Comparison of ENCODE assay signal across 8 mouse cellular contexts in genomic region chr6:54681746-54682428, GRCm38 (mm10). TPM values are rescaled to one million over a fixed set of nuclear protein-coding genes. Genes with fewer than 3 reads are reported as not detected.
DNase-seq lines count a peak whose midpoint lies in the region; ATAC-seq lines count a peak whose summit lies in the region.

No protein-coding gene starts in this region.

- peak overlapping the region; percentile 73 for H3K9ac ChIP-seq in heart, embryonic 12.5 days
- H3K9ac ChIP-seq in hindbrain, embryonic 12.5 days = peak overlapping the region; percentile 86

- peak overlapping the region; percentile 84 for H3K4me3 ChIP-seq in heart, embryonic 12.5 days
- peak overlapping the region; percentile 95 for H3K4me3 ChIP-seq in hindbrain, embryonic 12.5 days
- H3K4me3 ChIP-seq in midbrain, embryonic 10.5 days = peak overlapping the region; percentile 96

- no peaks in the 10 kb centered on the region for H3K36me3 ChIP-seq in heart, embryonic 12.5 days
- H3K36me3 ChIP-seq in hindbrain, embryonic 12.5 days = no peaks in the 10 kb centered on the region
- H3K36me3 ChIP-seq in midbrain, embryonic 10.5 days = no peaks in the 10 kb centered on the region

- peaks cover 22% of the 10 kb centered on the region for H3K4me1 ChIP-seq in heart, embryonic 12.5 days (replicated peaks)
- H3K4me1 ChIP-seq in hindbrain, embryonic 12.5 days = peaks cover 13% of the 10 kb centered on the region
- peaks cover 19% of the 10 kb centered on the region for H3K4me1 ChIP-seq in midbrain, embryonic 10.5 days

- under 1% methylated on average over 61 of the region's 61 CpGs for WGBS in heart, embryonic 12.5 days
- WGBS in hindbrain, embryonic 12.5 days = under 1% methylated on average over 61 of the region's 61 CpGs
- under 1% methylated on average over 61 of the region's 61 CpGs for WGBS in midbrain, embryonic 10.5 days

- peak overlapping the region; percentile 99 for H3K4me2 ChIP-seq in heart, embryonic 12.5 days
- peak overlapping the region; percentile 85 for H3K4me2 ChIP-seq in hindbrain, embryonic 12.5 days (replicated peaks)

- H3K27me3 ChIP-seq in heart, embryonic 12.5 days (replicated peaks) = peaks cover 36% of the 10 kb centered on the region
- peaks cover 15% of the 10 kb centered on the region for H3K27me3 ChIP-seq in hindbrain, embryonic 12.5 days
- peaks cover 33% of the 10 kb centered on the region for H3K27me3 ChIP-seq in midbrain, embryonic 10.5 days (ENCODE audit: low read depth, poor library complexity, severe bottlenecking)

- no peaks in the 10 kb centered on the region for H3K9me3 ChIP-seq in heart, embryonic 12.5 days (replicated peaks)
- no peaks in the 10 kb centered on the region for H3K9me3 ChIP-seq in hindbrain, embryonic 12.5 days (replicated peaks)
- H3K9me3 ChIP-seq in midbrain, embryonic 10.5 days (replicated peaks) = no peaks in the 10 kb centered on the region

- peak; percentile 76; the same call in 1 of the 2 replicates for ATAC-seq in heart, embryonic 12.5 days (ENCODE audit: insufficient number of reproducible peaks, low FRiP score)
- peak; percentile 87 for ATAC-seq in hindbrain, embryonic 12.5 days (ENCODE audit: low FRiP score)

- intact Hi-C loops in heart, postnatal 10 days (cut with DNase I) = loop anchor here (2.0 kb wide), 1 partner anchor 87 kb away; the partner anchor contains the start of gene Plekha8

- DNase-seq in heart, postnatal 10 days = no peak
- DNase-seq in 3T3-L1 (ENCODE audit: low read depth, low spot score) = peak; percentile 21
- peak; percentile 36 for DNase-seq in brain, adult 2 months (ENCODE audit: low read depth, low spot score)
- DNase-seq in midbrain, embryonic 10.5 days (ENCODE audit: low spot score) = no peak
- no peak for DNase-seq in adrenal gland, adult 18-20 months (ENCODE audit: low spot score in 2 of 2)
- no peak for DNase-seq in kidney, adult 11 months

- H3K27ac ChIP-seq in heart, embryonic 12.5 days (ENCODE audit: poor library complexity, severe bottlenecking) = peak overlapping the region; percentile 22; the same call in 1 of the 2 replicates
- peak overlapping the region; percentile 78 for H3K27ac ChIP-seq in hindbrain, embryonic 12.5 days
- H3K27ac ChIP-seq in midbrain, embryonic 10.5 days (replicated peaks) = peak overlapping the region; percentile 88

RNA-seq across cellular contexts. Expression of gene Mturn, which starts 0.5 kb away (rescaled TPM):
- polyA plus RNA-seq in heart, embryonic 12.5 days (2016; fragmentation: Nextera tagmentation; extraction: Ambion mirVana) = 5.3 and 6.2 TPM in 2 replicates
- total RNA-seq in heart, postnatal 10 days (2021) = 10 to 100 TPM; 12.1 to 12.7 TPM
- 54.5 and 59.9 TPM in 2 replicates for polyA plus RNA-seq in hindbrain, embryonic 12.5 days (2016; fragmentation: Nextera tagmentation; extraction: Ambion mirVana)
- polyA plus RNA-seq in midbrain, embryonic 10.5 days (2016; fragmentation: Nextera tagmentation; extraction: Ambion mirVana) = 14.9 and 28.9 TPM in 2 replicates
- total RNA-seq in adrenal gland, adult 18-20 months (2021) = 10 to 100 TPM; 15.5 to 30.5 TPM

Comparison
In these comparisons a context has a peak if more than half of its experiments do, and no peak if none do; other contexts are left out.
1. H3K27ac ChIP-seq: peak in every context shown above with its lines; median percentile 88 in midbrain, embryonic 10.5 days; 78 in hindbrain, embryonic 12.5 days; 22 in heart, embryonic 12.5 days.
2. DNase-seq: peak in 3T3-L1 (single experiment) and brain, adult 2 months (single experiment); none in heart, postnatal 10 days (0 of 2), midbrain, embryonic 10.5 days (single experiment), adrenal gland, adult 18-20 months (0 of 2) and kidney, adult 11 months (single experiment).
3. Peak in every context shown above with its lines, with median percentiles within 50 percentile points of each other: H3K4me3 ChIP-seq.